Comparison of ENCODE assay signal across 8 mouse cellular contexts in the genomic region with DNA sequence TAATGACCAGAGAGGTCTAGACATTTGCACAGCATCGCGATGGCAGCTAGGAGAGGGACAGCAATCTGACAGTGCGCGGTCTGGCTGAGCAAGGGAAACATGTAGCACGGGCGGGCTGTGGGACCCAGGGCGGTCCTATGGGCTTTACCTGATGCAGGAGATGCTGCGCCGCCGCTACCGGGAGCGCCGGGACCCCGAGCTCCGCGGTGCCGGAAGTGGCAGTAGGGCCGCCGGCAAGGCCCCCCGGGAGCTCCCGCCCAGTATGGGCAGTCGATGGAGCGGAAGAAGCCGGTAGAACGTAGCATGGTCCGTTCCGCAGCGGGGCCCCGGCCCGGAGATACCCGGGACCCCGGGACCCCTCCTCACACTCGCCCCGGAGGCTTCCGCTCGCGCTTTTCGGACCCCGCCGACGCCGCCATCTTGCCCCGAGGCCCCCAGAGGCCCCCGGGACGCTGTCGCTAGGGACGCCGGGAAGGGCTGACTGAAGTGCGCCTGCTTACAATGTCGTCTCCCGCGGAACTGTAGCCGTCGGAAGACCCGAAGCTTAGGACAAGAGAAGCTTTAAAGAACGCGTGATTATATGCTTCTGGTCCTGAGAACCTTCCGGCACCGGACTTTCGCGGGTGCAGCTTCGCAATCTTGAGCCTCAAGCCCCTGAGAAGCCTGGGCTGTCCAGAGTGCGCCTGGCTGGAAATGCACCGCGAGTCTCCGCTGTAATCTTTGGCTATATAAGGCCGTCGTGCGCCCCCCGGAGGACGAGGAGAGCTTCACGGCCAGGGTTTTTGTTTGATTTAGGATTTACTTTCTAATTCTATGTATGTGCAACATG. TPM values are rescaled to one million over a fixed set of nuclear protein-coding genes. Genes with fewer than 3 reads are reported as not detected.
DNase-seq lines count a peak whose midpoint lies in the region; ATAC-seq and TF ChIP-seq lines count a peak whose summit lies in the region.

Gene Rexo1 (minus strand): TSS at position 445 of the 829 bp plus-strand sequence.

- H3K4me1 ChIP-seq in forebrain, embryonic 10.5 days, result peaks cover 54% of the 10 kb centered on the region
- peaks cover 46% of the 10 kb centered on the region for H3K4me1 ChIP-seq in heart, embryonic 15.5 days (replicated peaks)
- peaks cover 5 to 26% of the 10 kb centered on the region in 2 experiments for H3K4me1 ChIP-seq in liver, embryonic 14.5 days (replicated peaks; ENCODE audit: control insufficient read depth in 2 of 2, insufficient read depth in 2 of 2, low read length in 1 of 2)
- peaks cover 7% of the 10 kb centered on the region for H3K4me1 ChIP-seq in neural tube, embryonic 11.5 days (ENCODE audit: control insufficient read depth, insufficient read depth, low read length)
- H3K4me1 ChIP-seq in stomach, postnatal 0 days (replicated peaks; ENCODE audit: control insufficient read depth, insufficient read depth), result peaks cover 9% of the 10 kb centered on the region

- peak within 1 kb of the TSS; percentile 99 for H3K9ac ChIP-seq in heart, embryonic 15.5 days
- H3K9ac ChIP-seq in liver, embryonic 14.5 days (replicated peaks), result peak within 1 kb of the TSS; percentile 92
- peak within 1 kb of the TSS; percentile 91 for H3K9ac ChIP-seq in neural tube, embryonic 11.5 days (ENCODE audit: low read length)
- H3K9ac ChIP-seq in stomach, postnatal 0 days (ENCODE audit: low read length), result peak within 1 kb of the TSS; percentile 99

- peak; percentile 75 for ATAC-seq in heart, embryonic 15.5 days (replicated peaks; ENCODE audit: insufficient number of reproducible peaks, insufficient read depth, low FRiP score, low read depth)
- peak; percentile 84 for ATAC-seq in liver, embryonic 14.5 days (ENCODE audit: insufficient read depth)
- ATAC-seq in neural tube, embryonic 11.5 days (ENCODE audit: insufficient read depth, low FRiP score, low TSS enrichment), result peak; percentile 76
- ATAC-seq in stomach, postnatal 0 days (ENCODE audit: low FRiP score, low TSS enrichment), result peak; percentile 85

- peaks cover 14% of the 10 kb centered on the region; the same call in 1 of the 2 replicates for H3K36me3 ChIP-seq in forebrain, embryonic 10.5 days (replicated peaks)
- no peaks in the 10 kb centered on the region for H3K36me3 ChIP-seq in heart, embryonic 15.5 days
- peaks cover 5% of the 10 kb centered on the region for H3K36me3 ChIP-seq in liver, embryonic 14.5 days (replicated peaks; ENCODE audit: control insufficient read depth, insufficient read depth, low read depth)
- H3K36me3 ChIP-seq in neural tube, embryonic 11.5 days (ENCODE audit: control insufficient read depth, insufficient read depth, low read length), result no peaks in the 10 kb centered on the region
- no peaks in the 10 kb centered on the region for H3K36me3 ChIP-seq in stomach, postnatal 0 days (ENCODE audit: control insufficient read depth, insufficient read depth, low read length)

- peak within 1 kb of the TSS; percentile 91 for H3K4me2 ChIP-seq in heart, embryonic 15.5 days
- H3K4me2 ChIP-seq in liver, embryonic 14.5 days (ENCODE audit: low read depth), result peak within 1 kb of the TSS; percentile 85
- peak within 1 kb of the TSS; percentile 85 for H3K4me2 ChIP-seq in neural tube, embryonic 11.5 days (ENCODE audit: low read depth)
- H3K4me2 ChIP-seq in stomach, postnatal 0 days (replicated peaks; ENCODE audit: low read depth), result peak within 1 kb of the TSS; percentile 75

- WGBS in forebrain, embryonic 10.5 days, result under 1% methylated on average over 72 of the region's 72 CpGs
- under 1% methylated on average over 72 of the region's 72 CpGs for WGBS in heart, embryonic 15.5 days
- WGBS in liver, embryonic 14.5 days (ENCODE audit: insufficient replicate concordance), result under 1% methylated on average over 72 of the region's 72 CpGs
- WGBS in neural tube, embryonic 11.5 days, result under 1% methylated on average over 69 of the region's 72 CpGs
- WGBS in stomach, postnatal 0 days, result under 1% methylated on average over 69 of the region's 72 CpGs

- peak within 1 kb of the TSS; percentile 79 for H3K4me3 ChIP-seq in forebrain, embryonic 10.5 days
- peak within 1 kb of the TSS; percentile 84 for H3K4me3 ChIP-seq in heart, embryonic 15.5 days
- peak within 1 kb of the TSS; percentile 81 to 100 for H3K4me3 ChIP-seq in liver, embryonic 14.5 days (ENCODE audit: insufficient read depth in 1 of 2, low read depth in 2 of 2, low read length in 2 of 2)
- H3K4me3 ChIP-seq in neural tube, embryonic 11.5 days (ENCODE audit: low read depth, low read length), result peak within 1 kb of the TSS; percentile 83
- peak within 1 kb of the TSS; percentile 99 for H3K4me3 ChIP-seq in stomach, postnatal 0 days (ENCODE audit: low read depth, low read length)

- DNase-seq in CD8-positive naive resting alpha-beta T cell, adult 2 months (ENCODE audit: low read depth in 2 of 2, low spot score in 2 of 2), result peak; percentile 90 to 96
- DNase-seq in c-Kit-positive CD71-negative TER-119-negative erythroid progenitor cells, embryonic 14.5 days (ENCODE audit: low read depth), result peak; percentile 97
- DNase-seq in forebrain, embryonic 10.5 days (ENCODE audit: extremely low spot score, low spot score), result peak; percentile 93
- peak; percentile 96 to 97 for DNase-seq in kidney, postnatal 25 days
- DNase-seq in liver, embryonic 14.5 days (ENCODE audit: low read depth in 3 of 3, low spot score in 3 of 3), result peak; percentile 89 to 92 (median 90)
- DNase-seq in neural tube, embryonic 11.5 days (ENCODE audit: low spot score), result peak; percentile 96
- peak; percentile 96 for DNase-seq in stomach, postnatal 0 days (ENCODE audit: low spot score)

- TF ChIP-seq EP300 in liver, embryonic 14.5 days (IDR thresholded peaks at IDR 0.05; ENCODE audit: low read depth), result peak; percentile 59
- TF ChIP-seq EP300 in stomach, postnatal 0 days (optimal IDR thresholded peaks at IDR 0.05), result peak; percentile 90

- H3K27ac ChIP-seq in forebrain, embryonic 10.5 days, result peak within 1 kb of the TSS; percentile 95
- peak within 1 kb of the TSS; percentile 90 for H3K27ac ChIP-seq in heart, embryonic 15.5 days
- peak within 1 kb of the TSS; percentile 78 for H3K27ac ChIP-seq in liver, embryonic 14.5 days
- H3K27ac ChIP-seq in neural tube, embryonic 11.5 days (ENCODE audit: low read depth, low read length), result peak within 1 kb of the TSS; percentile 39
- H3K27ac ChIP-seq in stomach, postnatal 0 days (replicated peaks), result peak within 1 kb of the TSS; percentile 90

- peak; percentile 94 for TF ChIP-seq CTCF in liver, embryonic 14.5 days (IDR thresholded peaks at IDR 0.05; ENCODE audit: low read depth)
- peak; percentile 89 for TF ChIP-seq CTCF in stomach, postnatal 0 days (IDR thresholded peaks at IDR 0.05; ENCODE audit: low read depth)

- H3K27me3 ChIP-seq in forebrain, embryonic 10.5 days (ENCODE audit: poor library complexity, severe bottlenecking), result no peaks in the 10 kb centered on the region
- H3K27me3 ChIP-seq in heart, embryonic 15.5 days, result no peaks in the 10 kb centered on the region
- no peaks in the 10 kb centered on the region for H3K27me3 ChIP-seq in liver, embryonic 14.5 days (ENCODE audit: control insufficient read depth, insufficient read depth, low read length)
- no peaks in the 10 kb centered on the region for H3K27me3 ChIP-seq in neural tube, embryonic 11.5 days (ENCODE audit: control insufficient read depth, insufficient read depth, low read length)
- H3K27me3 ChIP-seq in stomach, postnatal 0 days (ENCODE audit: control insufficient read depth, insufficient read depth, low read length), result no peaks in the 10 kb centered on the region

- no peaks in the 10 kb centered on the region for H3K9me3 ChIP-seq in forebrain, embryonic 10.5 days
- no peaks in the 10 kb centered on the region for H3K9me3 ChIP-seq in heart, embryonic 15.5 days (replicated peaks)
- H3K9me3 ChIP-seq in liver, embryonic 14.5 days (ENCODE audit: control insufficient read depth, low read length), result no peaks in the 10 kb centered on the region
- no peaks in the 10 kb centered on the region for H3K9me3 ChIP-seq in neural tube, embryonic 11.5 days (ENCODE audit: control insufficient read depth, low read length)
- no peaks in the 10 kb centered on the region for H3K9me3 ChIP-seq in stomach, postnatal 0 days (ENCODE audit: control insufficient read depth, low read length)

RNA-seq across cellular contexts. Expression of gene Rexo1, which starts in this region (rescaled TPM):
- polyA plus RNA-seq in forebrain, embryonic 10.5 days (2016; fragmentation: Nextera tagmentation; extraction: Ambion mirVana), result 32.8 and 34.8 TPM in 2 replicates
- 13.6 and 20.2 TPM in 2 replicates for polyA plus RNA-seq in heart, embryonic 15.5 days (2015; fragmentation: Nextera tagmentation; extraction: Ambion mirVana)
- 19.1 and 24.8 TPM in 2 replicates for polyA plus RNA-seq in liver, embryonic 14.5 days (2012; rRNA removed)
- 10.7 and 14.0 TPM in 2 replicates for polyA plus RNA-seq in liver, embryonic 14.5 days (2014; fragmentation: Nextera tagmentation; extraction: Ambion mirVana)
- 30.7 and 31.4 TPM in 2 replicates for polyA plus RNA-seq in neural tube, embryonic 11.5 days (2014; fragmentation: Nextera tagmentation; extraction: Ambion mirVana)
- polyA plus RNA-seq in stomach, postnatal 0 days (2015; fragmentation: Nextera tagmentation; extraction: Ambion mirVana), result 7.1 and 8.5 TPM in 2 replicates

Comparison
In these comparisons a context has a peak if more than half of its experiments do, and no peak if none do; other contexts are left out.
1. Peak in every context shown above with its lines: DNase-seq, ATAC-seq, H3K4me3 ChIP-seq and H3K27ac ChIP-seq.
2. H3K27ac ChIP-seq: peak in every context shown above with its lines; median percentile 95 in forebrain, embryonic 10.5 days; 90 in heart, embryonic 15.5 days; 90 in stomach, postnatal 0 days; 78 in liver, embryonic 14.5 days; 39 in neural tube, embryonic 11.5 days.